Mouse (Mus musculus) bone marrow macrophage, adult 2 months (primary cell): ENCODE measurements at regions not wholly inside any gene's neighbourhood (a gene's known extent, or its start where the extent isn't known, plus 50 kb on each side); places are given as distances from the start of the nearest gene placed in this dataset.

Experiments
- H3K27ac ChIP-seq: 2 replicates; pipeline ENCODE4 v1.5.1; 2012; ENCODE audit warnings: low read depth, low read length; ENCODE audit not compliant: insufficient read depth
- H3K4me1 ChIP-seq: 2 replicates; pipeline ENCODE4 v1.6.1; 2012; ENCODE audit warnings: low read length; ENCODE audit not compliant: control insufficient read depth, insufficient read depth
- H3K4me3 ChIP-seq: 2 replicates; pipeline ENCODE4 v1.5.1; 2012; ENCODE audit warnings: mild to moderate bottlenecking, low read length, moderate library complexity; ENCODE audit not compliant: insufficient read depth
- CTCF ChIP-seq: IDR thresholded peaks from 2 replicates; pipeline ENCODE4 v1.5.1; 2012; ENCODE audit warnings: low read depth, mild to moderate bottlenecking, low read length, moderate library complexity
- POLR2A ChIP-seq: IDR thresholded peaks from 2 replicates; pipeline ENCODE4 v1.6.1; 2012; ENCODE audit warnings: mild to moderate bottlenecking, low read depth, low read length, borderline replicate concordance

GRCm38 (mm10) chr2:105495796-105496195, 96.7 kb upstream of the Rcn1 start:
- H3K4me3 ChIP-seq = no peak overlapping the region
- no peak for TF ChIP-seq CTCF
- no peak for TF ChIP-seq POLR2A
- no peaks in the 10 kb centered on the region for H3K4me1 ChIP-seq
- no peak overlapping the region for H3K27ac ChIP-seq

GRCm38 (mm10) chr2:105504197-105504596, 105.1 kb upstream of the Rcn1 start:
- no peak overlapping the region for H3K4me3 ChIP-seq
- TF ChIP-seq POLR2A (no peak), CTCF (no peak)
- H3K4me1 ChIP-seq = no peaks in the 10 kb centered on the region
- no peak overlapping the region for H3K27ac ChIP-seq

DNA sequence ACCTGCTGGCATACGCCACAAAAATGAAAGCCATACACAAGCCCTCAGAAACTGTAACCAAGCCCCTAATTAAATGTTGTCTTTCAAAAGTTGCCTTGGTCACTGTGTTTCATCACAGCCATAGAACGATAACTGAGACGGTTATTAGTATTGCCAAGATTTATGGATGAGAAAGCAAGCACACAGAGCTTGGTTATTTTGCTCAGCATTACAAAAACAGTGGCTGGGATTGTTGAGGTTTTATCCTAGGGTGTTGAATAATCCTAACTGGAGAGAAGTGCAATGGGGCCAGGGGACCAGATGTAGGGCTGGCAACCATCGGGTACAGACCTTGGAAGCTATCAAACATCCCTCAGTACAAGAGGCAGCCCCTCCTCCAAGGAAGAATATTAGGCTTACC, 106.4 kb upstream of the Rcn1 start:
- no peak overlapping the region for H3K27ac ChIP-seq
- H3K4me1 ChIP-seq = no peaks in the 10 kb centered on the region
- H3K4me3 ChIP-seq = no peak overlapping the region
- TF ChIP-seq POLR2A (no peak), CTCF (no peak)

GRCm38 (mm10) chr2:105507160-105507559, 108.0 kb upstream of the Rcn1 start:
- H3K4me1 ChIP-seq = no peaks in the 10 kb centered on the region
- no peak overlapping the region for H3K27ac ChIP-seq
- TF ChIP-seq POLR2A = no peak
- no peak for TF ChIP-seq CTCF
- no peak overlapping the region for H3K4me3 ChIP-seq

- H3K4me3 ChIP-seq = no peak overlapping the region
- no peak overlapping the region for H3K27ac ChIP-seq
- TF ChIP-seq CTCF (no peak), POLR2A (no peak)
Measured at GRCm38 (mm10) chr2:105510816-105511215, 111.7 kb upstream of the Rcn1 start.

DNA sequence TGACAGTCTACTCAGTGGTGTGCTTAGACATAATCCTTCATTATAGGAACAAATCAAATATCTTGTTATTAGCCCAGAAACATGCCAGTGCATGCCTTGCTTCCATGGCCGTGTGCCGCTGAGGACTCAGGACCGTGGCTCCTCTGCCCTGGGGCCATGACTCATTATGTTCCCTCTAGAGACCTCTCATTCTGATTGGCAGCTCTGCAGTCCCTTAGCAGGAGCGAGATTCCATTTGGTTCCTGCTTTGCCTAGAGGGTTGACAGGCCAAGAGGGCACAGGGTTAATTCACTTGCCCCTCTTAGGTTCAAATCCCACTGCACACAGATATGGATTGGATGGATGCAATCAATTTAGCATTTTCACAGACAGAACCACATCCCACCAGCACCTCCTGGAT, 112.6 kb upstream of the Rcn1 start:
- no peak for TF ChIP-seq POLR2A
- TF ChIP-seq CTCF = no peak

More at GRCm38 (mm10) chr2:105510816-105511215, 111.7 kb upstream of the Rcn1 start:
- H3K4me1 ChIP-seq = no peaks in the 10 kb centered on the region

GRCm38 (mm10) chr2:105514226-105514625, 115.1 kb upstream of the Rcn1 start:
- no peak overlapping the region for H3K4me3 ChIP-seq
- TF ChIP-seq POLR2A (no peak), CTCF (no peak)
- no peaks in the 10 kb centered on the region for H3K4me1 ChIP-seq
- no peak overlapping the region for H3K27ac ChIP-seq

More for the DNA sequence above, 112.6 kb upstream of the Rcn1 start:
- Histone ChIP-seq H3K27ac (no peak overlapping the region), H3K4me3 (no peak overlapping the region), H3K4me1 (no peaks in the 10 kb centered on the region)

DNA sequence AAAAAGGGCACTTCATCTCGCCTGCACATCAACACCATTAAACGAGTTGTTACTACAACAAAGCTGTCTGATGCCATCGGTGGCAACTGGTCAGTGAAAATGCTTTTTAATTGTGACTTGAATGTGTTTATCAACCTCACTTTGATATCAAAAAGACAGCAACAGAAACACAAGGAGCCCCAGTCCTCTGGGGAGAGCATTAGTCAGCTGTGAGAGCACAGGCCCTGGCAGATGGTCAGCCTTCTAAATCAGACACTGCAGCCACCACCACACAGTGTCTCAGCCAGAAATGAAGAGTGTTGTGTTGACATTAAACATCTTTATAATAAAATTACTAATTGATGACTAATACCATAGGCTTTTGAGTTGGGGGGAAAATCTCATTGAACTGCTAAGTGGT, 115.8 kb upstream of the Rcn1 start:
- no peak overlapping the region for H3K4me3 ChIP-seq
- H3K27ac ChIP-seq = no peak overlapping the region
- TF ChIP-seq POLR2A (no peak), CTCF (no peak)
- H3K4me1 ChIP-seq = no peaks in the 10 kb centered on the region

- H3K4me3 ChIP-seq = no peak overlapping the region
- no peak overlapping the region for H3K27ac ChIP-seq
- TF ChIP-seq POLR2A (no peak), CTCF (no peak)
Measured at GRCm38 (mm10) chr2:105515326-105515725, 116.2 kb upstream of the Rcn1 start.

GRCm38 (mm10) chr2:105516267-105517133, 117.4 kb upstream of the Rcn1 start:
- TF ChIP-seq POLR2A (no peak), CTCF (no peak)
- H3K4me3 ChIP-seq = no peak overlapping the region
- no peak overlapping the region for H3K27ac ChIP-seq
- H3K4me1 ChIP-seq = no peaks in the 10 kb centered on the region

More at GRCm38 (mm10) chr2:105515326-105515725, 116.2 kb upstream of the Rcn1 start:
- H3K4me1 ChIP-seq = no peaks in the 10 kb centered on the region
